8 mouse cellular contexts compared by ENCODE assay signal in genomic region chr5:123155425-123155824, GRCm38 (mm10). TPM values are rescaled to one million over a fixed set of nuclear protein-coding genes. Genes with fewer than 3 reads are reported as not detected.
DNase-seq lines count a peak whose midpoint lies in the region; ATAC-seq and TF ChIP-seq lines count a peak whose summit lies in the region.

No protein-coding gene starts in this region.

- TF ChIP-seq EP300 in lung, postnatal 0 days (IDR thresholded peaks at IDR 0.05): no peak

- peak; percentile 70 for ATAC-seq in erythroblast, adult 5-6 weeks (replicated peaks; ENCODE audit: low FRiP score, poor library complexity, severe bottlenecking)
- ATAC-seq in lung, postnatal 0 days: peak; percentile 57

- H3K9ac ChIP-seq in lung, postnatal 0 days (replicated peaks; ENCODE audit: low read depth): no peak overlapping the region

- no peak overlapping the region for H3K4me2 ChIP-seq in lung, postnatal 0 days (replicated peaks; ENCODE audit: low read depth, low read length)

- 49% methylated on average over 7 of the region's 7 CpGs for WGBS in bone marrow, adult 2 months
- 43% methylated on average over 7 of the region's 7 CpGs for WGBS in kidney, adult 2 months
- WGBS in lung, postnatal 0 days: 22% methylated on average over 7 of the region's 7 CpGs

- H3K4me3 ChIP-seq in bone marrow, adult 2 months (replicated peaks; ENCODE audit: control insufficient read depth, low read depth, low read length): no peak overlapping the region
- no peak overlapping the region for H3K4me3 ChIP-seq in kidney, adult 2 months (ENCODE audit: insufficient read depth, low read depth, low read length)
- H3K4me3 ChIP-seq in lung, postnatal 0 days (ENCODE audit: low read depth, low read length): no peak overlapping the region

- peaks cover 11% of the 10 kb centered on the region for H3K4me1 ChIP-seq in bone marrow, adult 2 months (ENCODE audit: control insufficient read depth, insufficient read depth, low read length)
- H3K4me1 ChIP-seq in kidney, adult 2 months (ENCODE audit: control insufficient read depth, insufficient read depth, low read length): peaks cover 6% of the 10 kb centered on the region; the same call in 1 of the 2 replicates
- peaks cover 6% of the 10 kb centered on the region for H3K4me1 ChIP-seq in lung, postnatal 0 days (ENCODE audit: insufficient read depth, low read depth, low read length)

- H3K9me3 ChIP-seq in lung, postnatal 0 days (ENCODE audit: low read length): no peaks in the 10 kb centered on the region

- H3K36me3 ChIP-seq in kidney, adult 2 months (ENCODE audit: control insufficient read depth, insufficient read depth, low read length): peaks cover 4% of the 10 kb centered on the region
- peaks cover 41% of the 10 kb centered on the region for H3K36me3 ChIP-seq in lung, postnatal 0 days (ENCODE audit: insufficient read depth, low read length)

- no peak for TF ChIP-seq POLR2A in bone marrow, adult 2 months (IDR thresholded peaks at IDR 0.05; ENCODE audit: borderline replicate concordance, control insufficient read depth, low read depth, low read length)
- TF ChIP-seq POLR2A in kidney, adult 2 months (IDR thresholded peaks at IDR 0.05; ENCODE audit: low read depth, low read length): no peak

- TF ChIP-seq CTCF in bone marrow, adult 2 months (IDR thresholded peaks at IDR 0.05; ENCODE audit: control insufficient read depth, insufficient read depth, low read length): peak; percentile 89
- peak; percentile 87 for TF ChIP-seq CTCF in kidney, adult 2 months (conservative IDR thresholded peaks at IDR 0.05; ENCODE audit: insufficient read depth, insufficient read length, low read depth, low read length)
- TF ChIP-seq CTCF in lung, postnatal 0 days (IDR thresholded peaks at IDR 0.05): peak; percentile 86

- DNase-seq in adrenal gland, adult 18-20 months (ENCODE audit: low spot score in 2 of 2): peak; percentile 43 to 58
- no peak for DNase-seq in adrenal gland, adult 8-10 months
- DNase-seq in 3T3-L1 (ENCODE audit: low read depth, low spot score): peak; percentile 93
- peak; percentile 85 for DNase-seq in kidney, adult 2 months
- peak; percentile 88 for DNase-seq in lung, postnatal 0 days (ENCODE audit: low spot score)
- DNase-seq in spleen, adult 12 weeks (ENCODE audit: low spot score): peak; percentile 65

- H3K27ac ChIP-seq in bone marrow, adult 2 months (ENCODE audit: control insufficient read depth, insufficient read depth, low read depth, low read length, poor library complexity): no peak overlapping the region
- H3K27ac ChIP-seq in kidney, adult 2 months (ENCODE audit: insufficient read depth, low read depth, low read length): no peak overlapping the region
- H3K27ac ChIP-seq in lung, postnatal 0 days (ENCODE audit: low read length): no peak overlapping the region

- H3K27me3 ChIP-seq in kidney, adult 2 months (replicated peaks; ENCODE audit: control insufficient read depth, insufficient read depth, low read length): no peaks in the 10 kb centered on the region
- no peaks in the 10 kb centered on the region for H3K27me3 ChIP-seq in lung, postnatal 0 days (replicated peaks; ENCODE audit: insufficient read depth, low read length)

RNA-seq across cellular contexts. Expression of gene Setd1b, which starts 13.4 kb away (rescaled TPM):
- total RNA-seq in adrenal gland, adult 18-20 months (2021): 10 to 100 TPM; 19.1 to 25.8 TPM
- total RNA-seq in adrenal gland, adult 8-10 months (2022): 10 to 100 TPM; 24.2 to 40.1 (median 32.6) TPM
- 27.7 and 34.2 TPM in 2 replicates for polyA plus RNA-seq in bone marrow, adult 2 months (2011; ENCODE audit: insufficient read depth, insufficient read length, low replicate concordance, missing spikeins)
- 15.6 and 19.2 TPM in 2 replicates for total RNA-seq in erythroblast, adult 5-6 weeks (2015; ENCODE audit: low replicate concordance)
- total RNA-seq in erythroblast, adult 5-6 weeks (2017; ENCODE audit: low replicate concordance): 5.5 and 7.7 TPM in 2 replicates
- 6.7 and 8.8 TPM in 2 replicates for polyA plus RNA-seq in kidney, adult 2 months (2012; rRNA removed)
- polyA plus RNA-seq in lung, postnatal 0 days (2015; fragmentation: Nextera tagmentation; extraction: Ambion mirVana): 6.2 and 7.2 TPM in 2 replicates

RNA-seq across cellular contexts. Expression of gene Psmd9, which starts 13.8 kb away (rescaled TPM):
- 10 to 100 TPM; 20.7 to 21.1 TPM for total RNA-seq in adrenal gland, adult 18-20 months (2021)
- total RNA-seq in adrenal gland, adult 8-10 months (2022): 10 to 100 TPM; 23.3 to 33.3 (median 28.0) TPM
- polyA plus RNA-seq in bone marrow, adult 2 months (2011; ENCODE audit: insufficient read depth, insufficient read length, low replicate concordance, missing spikeins): 70.7 and 83.3 TPM in 2 replicates
- total RNA-seq in erythroblast, adult 5-6 weeks (2015; ENCODE audit: low replicate concordance): 6.9 and 25.5 TPM in 2 replicates
- 13.8 and 28.7 TPM in 2 replicates for total RNA-seq in erythroblast, adult 5-6 weeks (2017; ENCODE audit: low replicate concordance)
- 34.2 and 35.1 TPM in 2 replicates for polyA plus RNA-seq in kidney, adult 2 months (2012; rRNA removed)
- 61.3 and 62.0 TPM in 2 replicates for polyA plus RNA-seq in lung, postnatal 0 days (2015; fragmentation: Nextera tagmentation; extraction: Ambion mirVana)

RNA-seq across cellular contexts. Expression of gene Rhof, which starts 22.9 kb away (rescaled TPM):
- total RNA-seq in adrenal gland, adult 18-20 months (2021): 1 to 10 TPM in 1 of 2 experiments, under 1 TPM in 1; 0.66 to 1.2 TPM
- 1 to 10 TPM; 1.3 to 4.4 (median 3.3) TPM for total RNA-seq in adrenal gland, adult 8-10 months (2022)
- polyA plus RNA-seq in bone marrow, adult 2 months (2011; ENCODE audit: insufficient read depth, insufficient read length, low replicate concordance, missing spikeins): 4.0 and 7.2 TPM in 2 replicates
- total RNA-seq in erythroblast, adult 5-6 weeks (2015; ENCODE audit: low replicate concordance): 1.5 and 2.1 TPM in 2 replicates
- 0.70 and 2.1 TPM in 2 replicates for total RNA-seq in erythroblast, adult 5-6 weeks (2017; ENCODE audit: low replicate concordance)
- 12.1 and 13.4 TPM in 2 replicates for polyA plus RNA-seq in kidney, adult 2 months (2012; rRNA removed)
- 12.4 and 16.8 TPM in 2 replicates for polyA plus RNA-seq in lung, postnatal 0 days (2015; fragmentation: Nextera tagmentation; extraction: Ambion mirVana)

RNA-seq across cellular contexts. Expression of gene Hpd, which starts 27.1 kb away (rescaled TPM):
- total RNA-seq in adrenal gland, adult 18-20 months (2021): 1 to 10 TPM; 1.2 to 3.6 TPM
- total RNA-seq in adrenal gland, adult 8-10 months (2022): 1 to 10 TPM in 3 of 4 experiments, not detected in 1; 1.2 to 1.5 (median 1.3) TPM
- polyA plus RNA-seq in bone marrow, adult 2 months (2011; ENCODE audit: insufficient read depth, insufficient read length, low replicate concordance, missing spikeins): 3.2 and 21.0 TPM in 2 replicates
- not detected in 2 replicates for total RNA-seq in erythroblast, adult 5-6 weeks (2015; ENCODE audit: low replicate concordance)
- total RNA-seq in erythroblast, adult 5-6 weeks (2017; ENCODE audit: low replicate concordance): not detected in 2 replicates
- 418 and 439 TPM in 2 replicates for polyA plus RNA-seq in kidney, adult 2 months (2012; rRNA removed)
- polyA plus RNA-seq in lung, postnatal 0 days (2015; fragmentation: Nextera tagmentation; extraction: Ambion mirVana): 0.19 TPM in 1 of 2 replicates, not detected in the other
